Mouse (Mus musculus) heart, adult 18-20 months (tissue): ENCODE data around the gene Vmn1r3. TPM values are rescaled to one million over a fixed set of nuclear protein-coding genes. Genes with fewer than 3 reads are reported as not detected.
"Not testable (repeated sequence)": the region's sequence is repeated elsewhere in the genome, so short reads cannot be mapped to it uniquely, and the experiment has no call there.

Experiments
- DNase-seq, 2 experiments: peaks; one replicate each; pipeline ENCODE4 v3.0.0; 2021 to 2022; ENCODE audit warnings: mixed read lengths in 1 of 2
- long read RNA-seq, 2 experiments: library from polyadenylated mRNA; stranded (forward); transcript quantifications; one replicate each; pipeline ENCODE4 v2.0.0; 2021
- total RNA-seq, 2 experiments: library from RNA; stranded (reverse); gene quantifications; 2 replicates each; pipeline ENCODE4 v1.2.3; 2021

Vmn1r3 gene
- total RNA-seq, result not detected
- long read RNA-seq, experiment 1, result 0 reads
- long read RNA-seq, experiment 2, result 0 reads

GRCm38 (mm10) chr4:3185258-3185657, at the start of gene Vmn1r3:
Gene Vmn1r3 (minus strand): TSS chr4:3185358.
- DNase-seq, result not testable (repeated sequence)

GRCm38 (mm10) chr4:3232053-3232452, 46.9 kb upstream of the Vmn1r3 start:
- peak; percentile 90 for DNase-seq

GRCm38 (mm10) chr4:3230908-3231684, 45.9 kb upstream of the Vmn1r3 start:
- peak; percentile 63 to 70 for DNase-seq

GRCm38 (mm10) chr4:3229532-3229931, 44.4 kb upstream of the Vmn1r3 start:
- DNase-seq, result peak; percentile 42 to 58

- DNase-seq, result no peak
Observed at GRCm38 (mm10) chr4:3228476-3228875, 43.3 kb upstream of the Vmn1r3 start.

- DNase-seq, result no peak
Observed at GRCm38 (mm10) chr4:3227751-3228150, 42.6 kb upstream of the Vmn1r3 start.

- DNase-seq, result no peak
Observed at GRCm38 (mm10) chr4:3226488-3226887, 41.3 kb upstream of the Vmn1r3 start.

- DNase-seq, result not testable (repeated sequence)
Observed at GRCm38 (mm10) chr4:3225416-3225815, 40.3 kb upstream of the Vmn1r3 start.

GRCm38 (mm10) chr4:3224848-3225247, 39.7 kb upstream of the Vmn1r3 start:
- not testable (repeated sequence) for DNase-seq

GRCm38 (mm10) chr4:3223483-3224209, 38.5 kb upstream of the Vmn1r3 start:
- DNase-seq, result not testable (repeated sequence)

GRCm38 (mm10) chr4:3216382-3216781, 31.2 kb upstream of the Vmn1r3 start:
- DNase-seq, result not testable (repeated sequence)

- not testable (repeated sequence) for DNase-seq
Observed at GRCm38 (mm10) chr4:3213349-3213748, 28.2 kb upstream of the Vmn1r3 start.

GRCm38 (mm10) chr4:3209643-3210217, 24.6 kb upstream of the Vmn1r3 start:
- not testable (repeated sequence) for DNase-seq

- not testable (repeated sequence) for DNase-seq
Observed at GRCm38 (mm10) chr4:3176746-3177490, 8.2 kb downstream of the Vmn1r3 start.

- not testable (repeated sequence) for DNase-seq
Observed at GRCm38 (mm10) chr4:3176195-3176594, 9.0 kb downstream of the Vmn1r3 start.

GRCm38 (mm10) chr4:3175756-3176155, 9.4 kb downstream of the Vmn1r3 start:
- not testable (repeated sequence) for DNase-seq

- DNase-seq, result not testable (repeated sequence)
Observed at GRCm38 (mm10) chr4:3174586-3174985, 10.6 kb downstream of the Vmn1r3 start.

GRCm38 (mm10) chr4:3167020-3167419, 18.1 kb downstream of the Vmn1r3 start, which contains the start of gene Vmn1r2:
Gene Vmn1r2 (plus strand): TSS chr4:3167320.
- not testable (repeated sequence) for DNase-seq

- peak in 1 of 2 experiments; percentile 5 for DNase-seq
Observed at GRCm38 (mm10) chr4:3165046-3165445, 20.1 kb downstream of the Vmn1r3 start.

- DNase-seq, result not testable (repeated sequence)
Observed at GRCm38 (mm10) chr4:3164429-3164828, 20.7 kb downstream of the Vmn1r3 start.

GRCm38 (mm10) chr4:3153320-3153719, 31.8 kb downstream of the Vmn1r3 start:
- DNase-seq, result peak in 1 of 2 experiments; percentile 14

GRCm38 (mm10) chr4:3147926-3148325, 37.2 kb downstream of the Vmn1r3 start:
- DNase-seq, result not testable (repeated sequence)
